Mouse (Mus musculus) myocyte (in vitro differentiated cells): Measurements from ENCODE around the gene Hint1.

Experiments
- MAX ChIP-seq: IDR thresholded peaks from one replicate; pipeline ENCODE4 v1.6.1; 2011; ENCODE audit warnings: low read depth, mild to moderate bottlenecking, control low read depth
- MYOD1 ChIP-seq, 3 experiments: IDR thresholded peaks; one replicate each; pipeline ENCODE4 v1.6.1; 2011; ENCODE audit warnings: control low read depth in 2 of 3, low read depth in 2 of 3, mild to moderate bottlenecking in 2 of 3, moderate library complexity in 1 of 3; ENCODE audit not compliant: insufficient read length in 2 of 3, control insufficient read depth in 1 of 3
- POLR2AphosphoS2 ChIP-seq: IDR thresholded peaks from one replicate; pipeline ENCODE4 v1.6.1; 2011; ENCODE audit warnings: low read depth, control low read depth; ENCODE audit not compliant: insufficient read length

- TF ChIP-seq MYOD1 (IDR thresholded peaks at IDR 0.05; ENCODE audit: control insufficient read depth in 1 of 3, insufficient read length in 2 of 3, low read depth in 2 of 3) (no peak), MAX (no peak), POLR2AphosphoS2 (no peak)
Observed at GRCm38 (mm10) chr11:54906466-54906865, 40.3 kb downstream of the Hint1 start.
